Mouse (Mus musculus): ENCODE measurements at regions not wholly inside any gene's neighbourhood (a gene's known extent, or its start where the extent isn't known, plus 50 kb on each side); places are given as distances from the start of the nearest gene placed in this dataset.
"Not testable (repeated sequence)": the region's sequence is repeated elsewhere in the genome, so short reads cannot be mapped to it uniquely, and the experiment has no call there.

DNA sequence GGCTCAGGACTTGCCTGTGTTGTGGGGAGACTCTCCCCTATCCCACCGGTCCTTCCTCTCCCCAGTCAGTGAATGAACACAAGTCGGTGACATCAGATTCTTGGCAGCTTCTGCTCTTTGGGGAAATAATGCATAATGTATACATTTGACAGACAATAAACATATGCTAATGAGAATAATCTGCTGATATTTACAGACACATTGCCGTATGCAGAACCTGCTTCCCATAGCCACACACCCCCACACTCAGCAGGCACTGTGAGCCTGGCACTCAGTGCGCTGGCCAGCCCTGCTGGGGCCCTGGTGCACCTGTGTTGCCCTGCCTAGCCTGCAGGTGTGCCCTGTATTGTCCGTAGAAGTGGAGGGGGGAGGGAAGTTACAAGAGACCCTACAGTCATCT is 215.5 kb downstream of the Matn1 start:
- no peak for DNase-seq (ENCODE audit: low spot score in 2 of 2)

GRCm38 (mm10) chr4:131160135-131160534 is 215.9 kb downstream of the Matn1 start:
- no peak for DNase-seq (ENCODE audit: low spot score in 2 of 2)

DNA sequence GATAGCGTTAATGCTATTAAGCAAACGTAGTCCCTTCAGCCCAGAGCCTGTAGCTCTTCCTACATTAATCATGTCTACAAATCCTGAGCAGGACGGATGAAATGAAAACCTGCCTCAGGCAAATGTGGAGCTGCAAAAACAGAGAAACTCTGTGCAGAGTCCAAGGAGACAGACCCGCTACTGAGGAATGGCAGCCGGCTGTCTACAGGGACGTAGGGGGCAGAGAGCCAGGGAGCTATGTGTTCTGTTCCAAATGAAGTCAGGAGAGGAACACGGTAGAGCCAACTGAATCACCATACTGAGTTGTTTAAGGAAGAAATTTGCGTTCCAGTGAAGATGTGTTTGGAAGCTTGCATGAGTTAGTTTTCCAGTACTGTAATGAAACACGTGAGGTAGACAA is 217.3 kb downstream of the Matn1 start:
- DNase-seq (ENCODE audit: low spot score in 2 of 2), result no peak

GRCm38 (mm10) chr4:131163782-131164315 is 219.7 kb downstream of the Matn1 start:
- no peak for DNase-seq (ENCODE audit: low spot score in 2 of 2)

- DNase-seq (ENCODE audit: low spot score in 2 of 2), result no peak
These were observed 222.5 kb downstream of the Matn1 start for GRCm38 (mm10) chr4:131166574-131167270.

DNA sequence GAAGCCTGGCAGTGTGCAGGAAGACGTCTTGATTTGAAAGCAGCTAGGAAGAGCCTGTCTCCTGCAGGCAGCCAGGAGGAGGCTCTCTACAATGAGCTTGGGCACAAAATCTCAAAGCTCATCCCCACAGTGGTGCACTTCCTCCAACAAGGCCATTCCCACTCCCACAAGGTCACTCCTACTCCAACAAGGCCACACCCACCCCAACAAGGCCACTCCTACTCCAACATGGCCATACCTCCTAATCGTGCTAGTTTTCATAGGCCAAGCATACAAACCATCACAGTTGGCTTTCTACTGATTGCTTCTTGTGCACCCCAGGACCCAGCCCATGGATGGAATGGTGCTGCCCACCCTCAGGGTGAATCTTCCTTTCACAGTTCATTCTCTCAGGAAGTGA is 223.7 kb downstream of the Matn1 start:
- DNase-seq (ENCODE audit: low spot score in 2 of 2), result no peak

DNA sequence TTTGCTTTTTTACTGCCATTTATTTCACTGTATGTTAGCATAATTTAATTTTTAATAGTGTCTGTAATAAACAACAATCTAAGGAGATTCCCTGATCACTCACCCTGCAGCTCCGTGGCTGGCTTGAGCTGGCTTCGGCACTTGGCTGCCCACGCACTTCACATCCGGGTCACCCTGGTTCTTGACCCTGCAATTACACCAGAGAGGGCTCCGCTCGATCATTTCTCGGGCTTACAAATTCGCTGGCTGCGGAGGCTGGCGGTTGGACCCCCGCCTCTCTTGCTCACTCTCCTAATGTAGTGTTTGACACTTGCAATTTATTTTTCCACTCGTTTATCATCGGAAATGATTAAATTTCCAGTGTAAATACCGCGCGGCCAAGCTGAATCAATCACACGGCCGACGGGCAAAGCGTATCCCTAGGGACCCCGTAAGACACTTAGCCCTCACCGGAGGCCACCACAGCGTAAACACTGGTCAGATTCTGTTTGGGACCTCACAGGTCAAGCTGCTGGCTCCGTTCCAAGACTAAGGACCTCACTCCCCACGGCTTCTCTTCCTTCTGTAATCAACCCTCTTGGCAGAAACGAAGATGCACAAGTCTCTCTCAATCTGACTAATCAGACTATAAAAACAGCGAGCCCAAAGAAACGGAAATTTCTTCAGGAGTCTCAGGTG is 229.7 kb downstream of the Matn1 start:
- DNase-seq (ENCODE audit: low spot score in 2 of 2), result no peak

- no peak for DNase-seq (ENCODE audit: low spot score in 2 of 2)
These were observed 232.5 kb downstream of the Matn1 start for GRCm38 (mm10) chr4:131176701-131177100.

DNA sequence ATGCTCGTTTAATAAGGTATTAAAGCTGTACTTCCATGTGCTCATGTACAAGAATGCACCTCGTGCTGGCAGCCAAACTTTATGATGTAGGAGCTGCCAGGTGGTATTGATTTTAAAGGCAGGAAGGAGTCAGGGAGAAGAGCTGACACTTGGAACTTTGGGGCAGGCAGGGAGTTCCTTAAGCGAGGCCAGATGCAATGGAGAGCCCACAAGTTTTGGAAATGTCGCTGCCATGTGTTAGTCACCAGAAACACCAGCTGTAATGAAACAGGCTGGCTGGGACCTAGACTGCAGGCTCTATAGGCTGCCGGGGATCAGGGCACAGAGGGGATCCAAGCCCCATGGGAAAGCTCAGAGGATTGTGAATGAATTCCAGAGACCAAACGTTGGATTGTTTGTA is 233.7 kb downstream of the Matn1 start:
- DNase-seq (ENCODE audit: low spot score in 2 of 2), result no peak

DNA sequence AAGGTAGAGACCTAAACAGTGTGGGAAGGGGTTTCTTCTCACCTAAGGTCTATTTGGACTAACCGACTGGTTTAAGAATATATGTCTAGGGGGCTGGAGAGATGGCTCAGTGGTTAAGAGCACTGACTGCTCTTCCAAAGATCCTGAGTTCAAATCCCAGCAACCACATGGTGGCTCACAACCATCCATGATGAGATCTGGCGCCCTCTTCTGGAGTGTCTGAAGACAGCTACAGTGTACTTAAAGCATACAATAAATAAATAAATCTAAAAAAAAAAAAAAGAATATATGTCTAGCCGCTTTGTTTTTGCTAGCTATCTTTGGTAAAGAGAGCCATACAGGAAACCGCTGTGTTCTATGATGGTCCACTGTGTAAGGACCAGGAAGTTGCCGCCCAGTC is 234.5 kb downstream of the Matn1 start:
- DNase-seq (ENCODE audit: low spot score in 2 of 2), result not testable (repeated sequence)

DNA sequence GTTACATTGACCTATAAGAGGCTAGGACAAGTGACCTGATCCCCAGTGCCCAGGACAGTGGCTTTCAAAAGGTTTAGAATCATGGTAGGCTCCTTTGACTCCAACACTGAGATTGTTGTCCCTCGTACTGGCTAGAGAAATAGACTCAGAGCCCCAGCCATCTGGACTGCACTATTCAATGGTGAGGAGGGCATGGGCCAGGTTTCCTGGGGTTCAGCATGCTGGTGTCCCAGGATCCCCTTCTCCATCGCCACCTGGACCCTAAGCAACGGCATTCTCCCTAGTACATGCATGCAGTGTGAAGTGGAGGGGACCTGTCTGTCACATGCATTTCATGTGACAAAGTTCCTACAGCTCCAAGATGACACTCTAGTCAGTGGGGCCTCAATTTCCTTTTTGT is 243.9 kb downstream of the Matn1 start:
- no peak for DNase-seq (ENCODE audit: low spot score in 2 of 2)

- DNase-seq (ENCODE audit: low spot score in 2 of 2), result peak in 1 of 2 experiments; percentile 9
These were observed 247.1 kb downstream of the Matn1 start for GRCm38 (mm10) chr4:131191106-131191880.

- no peak for DNase-seq (ENCODE audit: low spot score in 2 of 2)
These were observed 249.8 kb downstream of the Matn1 start for GRCm38 (mm10) chr4:131193900-131194419.

GRCm38 (mm10) chr4:131196147-131196546 is 252.0 kb downstream of the Matn1 start:
- DNase-seq (ENCODE audit: low spot score in 2 of 2), result no peak

- DNase-seq (ENCODE audit: low spot score in 2 of 2), result no peak
These were observed 259.5 kb downstream of the Matn1 start for GRCm38 (mm10) chr4:131203721-131204120.

GRCm38 (mm10) chr4:131204722-131205121 is 260.5 kb downstream of the Matn1 start:
- DNase-seq (ENCODE audit: low spot score in 2 of 2), result no peak

- no peak for DNase-seq (ENCODE audit: low spot score in 2 of 2)
These were observed 260.9 kb downstream of the Matn1 start for GRCm38 (mm10) chr4:131205127-131205526.

DNA sequence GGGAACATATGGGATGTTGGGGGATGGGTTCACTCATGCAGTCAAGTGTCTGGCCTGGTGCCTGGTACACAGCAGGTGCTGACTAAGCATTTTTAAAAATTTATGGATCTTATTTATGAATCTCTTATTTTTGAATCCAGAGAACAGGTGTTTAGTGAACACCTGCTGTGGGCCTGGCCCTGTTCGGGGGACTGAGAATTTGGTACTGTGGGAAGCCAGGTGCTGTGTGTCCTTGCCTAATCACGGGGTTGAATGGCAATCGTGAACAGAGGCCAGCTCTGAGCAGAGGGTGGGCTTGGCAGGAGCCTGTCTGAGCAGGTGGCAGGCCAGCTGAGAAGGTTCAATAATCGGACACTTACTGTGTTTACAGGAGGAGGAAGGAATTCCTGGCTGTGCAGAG is 261.5 kb downstream of the Matn1 start:
- DNase-seq (ENCODE audit: low spot score in 2 of 2), result no peak

- DNase-seq (ENCODE audit: low spot score in 2 of 2), result no peak
These were observed 262.1 kb downstream of the Matn1 start for GRCm38 (mm10) chr4:131206181-131206885.

DNA sequence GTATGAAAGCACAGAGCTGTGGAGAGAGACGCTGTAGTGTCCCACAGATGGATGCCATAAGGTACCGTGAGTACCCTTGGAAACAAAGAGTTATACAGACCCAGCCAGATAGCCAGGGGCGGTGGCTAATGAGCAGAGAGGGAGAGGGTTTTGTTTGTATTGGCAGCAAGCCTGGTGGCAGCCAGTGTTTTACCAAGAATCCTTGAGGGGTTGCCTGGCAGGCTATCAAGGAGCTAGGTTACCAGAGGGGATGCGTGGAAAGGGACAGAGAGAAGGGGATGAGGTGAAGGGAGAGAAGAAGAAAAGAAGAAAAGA is 262.7 kb downstream of the Matn1 start:
- DNase-seq (ENCODE audit: low spot score in 2 of 2), result no peak

DNA sequence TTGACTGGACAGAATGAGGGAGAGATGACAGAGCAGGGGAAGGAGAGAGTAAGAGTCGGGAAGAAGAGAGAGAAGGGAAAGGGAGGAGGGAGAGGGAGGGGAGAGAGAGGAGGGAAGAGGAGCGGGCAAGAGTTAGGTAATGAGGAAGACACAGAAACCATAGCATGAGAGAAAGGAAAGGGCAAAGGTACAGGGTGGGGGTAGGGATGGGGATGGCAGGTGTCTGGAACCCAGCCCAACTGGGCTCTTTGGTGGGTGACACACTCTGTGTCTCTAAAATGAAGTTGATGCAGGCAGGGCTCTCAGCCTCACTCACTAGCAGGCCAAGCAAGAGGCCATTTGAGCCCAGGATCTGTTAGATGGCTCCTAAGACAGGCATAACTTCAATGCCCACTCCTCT is 263.1 kb downstream of the Matn1 start:
- no peak for DNase-seq (ENCODE audit: low spot score in 2 of 2)

DNA sequence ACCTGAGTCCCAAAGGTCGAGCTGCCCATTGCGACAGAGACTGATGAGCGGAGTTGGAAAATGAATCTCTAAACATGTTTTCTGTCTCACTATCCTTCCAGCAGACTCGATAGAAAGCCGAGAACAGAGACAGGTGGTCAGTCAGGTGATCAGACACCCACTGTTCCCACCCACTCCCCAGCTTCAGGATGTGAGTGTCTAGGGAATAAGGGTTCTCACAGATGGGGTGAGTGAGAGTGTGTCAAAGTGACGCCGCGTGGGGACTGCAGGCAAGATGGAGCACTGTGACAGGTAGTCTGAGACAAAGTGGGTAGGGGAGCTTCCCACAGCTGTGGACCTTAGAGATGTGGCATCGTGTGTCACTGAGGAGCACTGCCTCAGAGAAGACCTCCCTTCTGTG is 264.0 kb downstream of the Matn1 start:
- peak; percentile 56 to 58 for DNase-seq (ENCODE audit: low spot score in 2 of 2)

Measured in right cerebral cortex, postnatal 36 days (tissue).